Mouse (Mus musculus): ENCODE measurements around the gene Shroom3. TPM values are rescaled to one million over a fixed set of nuclear protein-coding genes. Genes with fewer than 3 reads are reported as not detected.

The Shroom3 gene
- polyA plus RNA-seq, 1 experiment from 2014 or later: 1.1 TPM

DNA sequence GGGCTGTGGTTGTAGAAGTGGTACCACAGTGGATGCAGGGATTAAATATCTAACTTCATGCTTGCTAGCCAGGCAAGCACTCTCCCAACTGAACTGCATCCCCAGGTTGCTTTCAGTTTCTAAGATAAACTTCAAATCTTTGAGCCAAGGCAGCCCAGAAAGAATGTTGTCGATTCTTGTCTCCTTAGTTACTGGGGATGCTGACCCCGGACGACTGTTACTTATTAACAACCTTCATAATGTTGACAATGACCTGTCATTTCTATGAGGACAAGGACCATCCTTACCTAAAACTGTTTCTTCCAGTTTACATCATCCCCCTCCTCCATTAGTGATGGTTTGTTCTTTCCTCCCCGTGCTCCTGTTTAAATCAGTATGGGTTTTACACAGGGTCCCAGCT is 210.0 kb downstream of the Shroom3 start:
- Histone ChIP-seq H3K9me3 (replicated peaks; ENCODE audit: control insufficient read depth, low read length, poor library complexity, severe bottlenecking) (no peaks in the 10 kb centered on the region), H3K4me2 (ENCODE audit: low read length) (no peak overlapping the region), H3K4me1 (ENCODE audit: control insufficient read depth, insufficient read depth, low read length) (peaks cover 6% of the 10 kb centered on the region), H3K9ac (ENCODE audit: low read depth, low read length) (no peak overlapping the region), H3K36me3 (ENCODE audit: control insufficient read depth, insufficient read depth, low read length) (no peaks in the 10 kb centered on the region), H3K27me3 (ENCODE audit: control insufficient read depth, insufficient read depth, low read depth, low read length) (no peaks in the 10 kb centered on the region), H3K4me3 (ENCODE audit: low read depth, low read length) (no peak overlapping the region), H3K27ac (ENCODE audit: low read length) (no peak overlapping the region)
- no peak for ATAC-seq
- WGBS: 22% methylated on average over 4 of the region's 4 CpGs

DNA sequence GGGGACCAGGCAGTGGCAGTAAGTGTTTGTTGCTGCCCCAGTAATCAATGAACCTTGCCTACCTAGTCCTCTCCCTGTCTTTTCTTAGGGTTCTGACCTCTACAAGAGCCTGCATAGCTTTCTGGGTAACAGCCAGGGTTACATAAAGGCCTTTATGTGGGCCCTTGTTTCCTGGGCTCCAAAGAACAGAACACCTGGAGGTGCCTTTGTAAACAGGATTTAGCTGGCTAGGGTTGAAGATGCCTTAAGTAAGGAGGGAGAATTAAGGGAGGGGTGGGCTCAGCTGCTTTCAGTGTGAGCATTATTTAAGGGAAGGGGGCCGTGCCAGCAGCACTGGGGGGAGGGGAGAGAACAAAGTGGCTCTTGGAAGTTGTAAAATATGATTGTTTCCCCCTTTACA is 210.5 kb downstream of the Shroom3 start:
- Histone ChIP-seq H3K36me3 (ENCODE audit: control insufficient read depth, insufficient read depth, low read length) (no peaks in the 10 kb centered on the region), H3K9me3 (replicated peaks; ENCODE audit: control insufficient read depth, low read length, poor library complexity, severe bottlenecking) (no peaks in the 10 kb centered on the region), H3K27ac (ENCODE audit: low read length) (no peak overlapping the region), H3K4me3 (ENCODE audit: low read depth, low read length) (no peak overlapping the region), H3K27me3 (ENCODE audit: control insufficient read depth, insufficient read depth, low read depth, low read length) (no peaks in the 10 kb centered on the region), H3K9ac (ENCODE audit: low read depth, low read length) (no peak overlapping the region), H3K4me2 (ENCODE audit: low read length) (no peak overlapping the region), H3K4me1 (ENCODE audit: control insufficient read depth, insufficient read depth, low read length) (peaks cover 6% of the 10 kb centered on the region)
- 9% methylated on average over 1 of the region's 1 CpGs for WGBS
- ATAC-seq: no peak

DNA sequence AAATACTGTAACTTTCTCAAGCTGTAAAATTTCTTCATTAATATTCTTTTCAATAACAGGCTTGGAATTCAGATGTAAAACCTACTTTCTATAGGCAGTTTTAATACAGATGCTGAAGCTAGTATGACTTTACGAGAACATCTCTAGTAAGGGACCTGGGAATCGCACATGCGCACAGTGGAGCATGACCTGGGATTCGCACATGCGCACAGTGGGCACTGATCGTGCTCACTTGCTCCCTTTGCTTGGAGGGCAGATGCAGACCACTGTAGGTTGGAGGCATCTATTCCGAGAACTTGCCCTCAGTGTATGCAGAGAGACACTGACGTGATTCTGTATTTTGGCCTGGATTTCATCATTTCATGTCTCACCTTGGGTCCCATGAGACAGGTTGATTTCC is 212.6 kb downstream of the Shroom3 start:
- ATAC-seq: no peak
- Histone ChIP-seq H3K9ac (ENCODE audit: low read depth, low read length) (no peak overlapping the region), H3K36me3 (ENCODE audit: control insufficient read depth, insufficient read depth, low read length) (no peaks in the 10 kb centered on the region), H3K4me1 (ENCODE audit: control insufficient read depth, insufficient read depth, low read length) (peaks cover 14% of the 10 kb centered on the region), H3K27me3 (ENCODE audit: control insufficient read depth, insufficient read depth, low read depth, low read length) (no peaks in the 10 kb centered on the region), H3K27ac (ENCODE audit: low read length) (no peak overlapping the region), H3K4me3 (ENCODE audit: low read depth, low read length) (no peak overlapping the region), H3K9me3 (replicated peaks; ENCODE audit: control insufficient read depth, low read length, poor library complexity, severe bottlenecking) (no peaks in the 10 kb centered on the region), H3K4me2 (ENCODE audit: low read length) (no peak overlapping the region)
- WGBS: 86% methylated on average over 8 of the region's 8 CpGs

DNA sequence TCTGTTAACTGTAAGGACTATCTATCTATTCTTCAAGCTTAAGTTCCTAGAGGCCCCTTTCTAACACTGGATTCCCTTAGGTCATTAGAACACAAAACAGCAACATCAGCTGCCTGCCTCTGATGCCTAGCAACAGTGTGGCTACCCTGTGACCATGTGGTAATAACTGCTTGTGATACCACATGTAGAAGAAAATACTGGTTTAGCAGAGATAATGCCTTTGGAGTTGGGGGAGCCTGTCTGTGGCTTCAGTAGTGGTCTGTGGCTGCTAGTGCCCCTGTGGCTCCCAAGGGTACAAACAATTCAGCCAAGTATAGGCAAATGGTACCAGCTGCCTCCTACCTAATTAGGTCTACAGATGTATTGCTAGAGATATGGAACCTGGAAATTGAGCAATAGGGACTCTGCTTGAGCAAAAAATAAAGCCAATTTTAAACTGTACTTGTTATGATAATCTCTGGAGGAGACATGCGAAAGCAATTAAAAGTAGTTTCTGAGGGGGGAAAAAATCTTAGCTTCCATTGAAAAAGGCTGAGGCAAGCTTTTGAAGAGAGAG is 213.6 kb downstream of the Shroom3 start:
- no peaks in the 10 kb centered on the region for H3K36me3 ChIP-seq (ENCODE audit: control insufficient read depth, insufficient read depth, low read length)
- H3K4me3 ChIP-seq (ENCODE audit: low read depth, low read length): no peak overlapping the region
- H3K27me3 ChIP-seq (ENCODE audit: control insufficient read depth, insufficient read depth, low read depth, low read length): no peaks in the 10 kb centered on the region
- H3K4me2 ChIP-seq (ENCODE audit: low read length): no peak overlapping the region
- no peak overlapping the region for H3K27ac ChIP-seq (ENCODE audit: low read length)
- no peak for ATAC-seq
- no peak overlapping the region for H3K9ac ChIP-seq (ENCODE audit: low read depth, low read length)
- peaks cover 14% of the 10 kb centered on the region for H3K4me1 ChIP-seq (ENCODE audit: control insufficient read depth, insufficient read depth, low read length)
- no peaks in the 10 kb centered on the region for H3K9me3 ChIP-seq (replicated peaks; ENCODE audit: control insufficient read depth, low read length, poor library complexity, severe bottlenecking)
- 31% methylated on average over 1 of the region's 1 CpGs for WGBS

DNA sequence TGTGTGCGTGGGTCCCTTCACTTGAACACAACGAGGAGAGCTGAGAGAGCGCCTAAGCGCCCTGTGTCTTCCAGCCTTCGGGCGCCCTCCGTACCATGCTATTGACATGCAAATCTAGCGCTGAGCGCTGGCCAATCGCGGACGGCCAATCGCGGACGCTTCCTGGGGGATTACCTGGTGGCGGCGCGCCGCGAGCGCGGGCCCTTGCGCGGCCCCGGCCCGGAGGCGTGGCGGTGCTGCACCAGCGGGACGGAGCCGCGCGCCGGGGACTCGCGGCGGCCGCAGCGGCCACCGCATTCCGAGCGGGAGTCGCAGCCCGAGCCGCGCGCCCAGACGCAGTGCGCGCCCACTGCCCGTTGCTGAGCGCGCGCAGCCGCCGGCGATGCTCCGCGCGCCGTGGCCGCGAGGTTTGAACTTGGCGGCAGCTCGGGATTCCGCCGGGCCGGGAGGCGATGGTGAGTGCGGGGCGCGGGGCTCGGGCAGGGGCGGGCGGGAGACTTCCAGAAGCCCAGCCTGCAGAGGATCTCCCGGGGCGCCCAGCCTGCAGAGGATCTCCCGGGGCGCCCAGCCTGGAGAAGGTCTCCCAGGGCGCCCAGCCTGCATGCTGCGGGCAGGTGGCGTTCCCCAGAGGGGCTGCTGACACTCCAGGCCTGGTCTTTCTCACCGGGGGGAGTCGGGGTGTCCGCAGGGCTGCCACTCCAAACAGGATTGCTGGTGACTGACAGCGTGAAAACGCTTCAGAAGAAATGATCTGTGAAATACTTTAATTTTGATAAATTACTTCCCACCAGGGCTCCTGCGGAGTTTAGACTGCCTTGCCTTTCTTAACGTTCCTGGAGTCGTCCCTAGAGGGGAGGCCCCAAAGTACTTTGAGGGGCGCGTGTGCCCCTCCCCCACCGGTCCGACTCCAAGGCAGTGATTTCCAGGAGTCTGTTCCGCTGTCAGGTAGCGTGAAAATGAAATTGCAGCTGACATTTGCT is 214.8 kb downstream of the Shroom3 start:
- no peaks in the 10 kb centered on the region for H3K9me3 ChIP-seq (replicated peaks; ENCODE audit: control insufficient read depth, low read length, poor library complexity, severe bottlenecking)
- under 1% methylated on average over 85 of the region's 96 CpGs for WGBS
- peak overlapping the region; percentile 72 for H3K4me3 ChIP-seq (ENCODE audit: low read depth, low read length)
- peak overlapping the region; percentile 98 for H3K4me2 ChIP-seq (ENCODE audit: low read length)
- peak; percentile 97 for ATAC-seq
- H3K27me3 ChIP-seq (ENCODE audit: control insufficient read depth, insufficient read depth, low read depth, low read length): no peaks in the 10 kb centered on the region
- peak overlapping the region; percentile 72 for H3K9ac ChIP-seq (ENCODE audit: low read depth, low read length)
- H3K27ac ChIP-seq (ENCODE audit: low read length): peak overlapping the region; percentile 66
- H3K36me3 ChIP-seq (ENCODE audit: control insufficient read depth, insufficient read depth, low read length): no peaks in the 10 kb centered on the region
- H3K4me1 ChIP-seq (ENCODE audit: control insufficient read depth, insufficient read depth, low read length): peaks cover 14% of the 10 kb centered on the region

DNA sequence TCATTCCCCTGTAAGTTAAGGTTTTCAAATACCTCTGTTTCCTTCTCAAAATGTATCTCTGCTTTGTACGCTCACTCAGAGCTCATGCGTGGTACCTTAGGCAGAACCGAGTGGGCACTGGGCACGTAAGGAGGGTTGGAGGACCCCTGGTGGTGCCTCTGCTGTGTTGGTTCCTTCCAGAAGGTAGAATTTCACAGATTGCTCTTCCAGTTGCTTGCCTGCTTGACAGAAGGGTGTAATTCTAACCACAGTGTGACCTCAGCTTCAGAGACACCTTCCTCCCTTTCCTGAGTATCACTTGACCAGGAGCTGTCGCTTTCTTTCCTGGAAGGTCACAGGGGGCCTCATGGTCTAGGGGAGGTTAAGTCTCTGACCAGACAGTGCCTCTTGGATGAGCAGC is 217.2 kb downstream of the Shroom3 start:
- no peaks in the 10 kb centered on the region for H3K9me3 ChIP-seq (replicated peaks; ENCODE audit: control insufficient read depth, low read length, poor library complexity, severe bottlenecking)
- no peak overlapping the region for H3K4me3 ChIP-seq (ENCODE audit: low read depth, low read length)
- no peak overlapping the region for H3K27ac ChIP-seq (ENCODE audit: low read length)
- no peaks in the 10 kb centered on the region for H3K36me3 ChIP-seq (ENCODE audit: control insufficient read depth, insufficient read depth, low read length)
- WGBS: 63% methylated on average over 5 of the region's 5 CpGs
- H3K4me1 ChIP-seq (ENCODE audit: control insufficient read depth, insufficient read depth, low read length): peaks cover 26% of the 10 kb centered on the region
- H3K4me2 ChIP-seq (ENCODE audit: low read length): no peak overlapping the region
- no peak for ATAC-seq
- no peaks in the 10 kb centered on the region for H3K27me3 ChIP-seq (ENCODE audit: control insufficient read depth, insufficient read depth, low read depth, low read length)
- no peak overlapping the region for H3K9ac ChIP-seq (ENCODE audit: low read depth, low read length)

DNA sequence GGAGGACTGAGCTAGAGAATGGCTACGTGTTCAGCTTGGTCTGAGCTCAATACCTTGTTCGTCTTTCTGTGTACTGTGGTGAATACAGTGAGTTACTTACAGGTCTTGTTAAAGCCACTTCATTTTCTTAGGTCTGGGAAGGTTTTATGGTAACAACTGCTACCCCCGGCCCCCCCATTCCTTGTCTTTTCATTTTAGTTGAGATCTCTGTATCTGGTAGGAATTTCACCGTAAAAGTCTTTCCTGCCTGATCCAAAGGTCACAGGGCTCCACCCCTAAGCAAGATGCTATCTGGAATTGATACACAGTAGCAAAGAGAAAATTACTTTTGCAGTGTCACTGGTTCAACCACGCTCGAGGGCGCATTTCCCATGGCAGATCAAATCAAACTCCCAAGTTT is 218.6 kb downstream of the Shroom3 start:
- Histone ChIP-seq H3K4me1 (ENCODE audit: control insufficient read depth, insufficient read depth, low read length) (peaks cover 32% of the 10 kb centered on the region), H3K9ac (ENCODE audit: low read depth, low read length) (no peak overlapping the region), H3K27me3 (ENCODE audit: control insufficient read depth, insufficient read depth, low read depth, low read length) (no peaks in the 10 kb centered on the region), H3K4me2 (ENCODE audit: low read length) (no peak overlapping the region), H3K4me3 (ENCODE audit: low read depth, low read length) (no peak overlapping the region), H3K36me3 (ENCODE audit: control insufficient read depth, insufficient read depth, low read length) (no peaks in the 10 kb centered on the region), H3K27ac (ENCODE audit: low read length) (no peak overlapping the region), H3K9me3 (replicated peaks; ENCODE audit: control insufficient read depth, low read length, poor library complexity, severe bottlenecking) (no peaks in the 10 kb centered on the region)
- WGBS: 76% methylated on average over 7 of the region's 7 CpGs
- no peak for ATAC-seq

DNA sequence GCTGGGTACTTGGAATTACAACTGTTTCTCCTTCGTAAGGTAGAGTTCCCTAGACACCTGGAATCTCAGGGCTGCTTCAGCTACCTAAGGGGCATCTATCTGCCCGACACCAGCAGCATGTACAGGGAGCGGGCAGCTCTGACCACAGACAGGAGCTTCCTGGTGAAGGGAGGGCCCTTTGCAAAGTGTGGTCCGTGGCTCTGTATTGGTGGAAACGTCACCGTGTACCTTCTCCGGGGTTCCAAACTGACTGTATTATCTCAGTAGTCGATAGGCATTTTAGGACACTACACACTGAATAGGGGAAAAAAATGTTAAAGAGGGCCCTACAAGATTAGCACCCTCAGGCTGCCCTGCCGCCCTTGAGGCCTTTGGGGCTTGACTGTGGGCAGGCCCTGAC is 221.9 kb downstream of the Shroom3 start:
- H3K4me2 ChIP-seq (ENCODE audit: low read length): peak overlapping the region; percentile 14; the same call in 1 of the 2 replicates
- no peaks in the 10 kb centered on the region for H3K27me3 ChIP-seq (ENCODE audit: control insufficient read depth, insufficient read depth, low read depth, low read length)
- peaks cover 18% of the 10 kb centered on the region for H3K4me1 ChIP-seq (ENCODE audit: control insufficient read depth, insufficient read depth, low read length)
- H3K9ac ChIP-seq (ENCODE audit: low read depth, low read length): peak overlapping the region; percentile 13; the same call in 1 of the 2 replicates
- H3K27ac ChIP-seq (ENCODE audit: low read length): peak overlapping the region; percentile 72
- ATAC-seq: peak; percentile 41
- H3K4me3 ChIP-seq (ENCODE audit: low read depth, low read length): no peak overlapping the region
- no peaks in the 10 kb centered on the region for H3K36me3 ChIP-seq (ENCODE audit: control insufficient read depth, insufficient read depth, low read length)
- no peaks in the 10 kb centered on the region for H3K9me3 ChIP-seq (replicated peaks; ENCODE audit: control insufficient read depth, low read length, poor library complexity, severe bottlenecking)
- WGBS: 17% methylated on average over 9 of the region's 9 CpGs

DNA sequence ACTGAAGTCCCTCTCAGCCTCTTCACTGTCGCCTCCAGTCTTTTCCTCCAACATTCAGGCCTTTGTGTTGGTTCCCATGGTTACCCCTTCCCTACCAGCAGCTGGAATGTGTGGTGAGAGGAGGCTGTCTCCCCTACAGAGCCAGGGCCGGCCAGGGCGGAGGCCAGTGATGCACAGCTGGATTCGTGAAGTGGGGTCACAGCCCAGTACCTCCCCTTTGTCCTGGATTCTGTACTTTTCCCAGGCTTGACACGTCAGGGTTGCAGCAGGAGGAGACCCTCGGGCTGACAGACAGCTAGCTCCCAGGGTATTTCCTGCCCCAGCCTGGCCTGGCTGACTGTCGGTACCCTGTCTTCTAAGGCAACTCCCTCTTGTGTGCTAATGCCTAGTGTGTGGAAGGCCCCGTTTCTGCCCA is 222.4 kb downstream of the Shroom3 start:
- peak; percentile 92 for ATAC-seq
- H3K9ac ChIP-seq (ENCODE audit: low read depth, low read length): peak overlapping the region; percentile 13
- H3K27ac ChIP-seq (ENCODE audit: low read length): peak overlapping the region; percentile 72
- peak overlapping the region; percentile 14 for H3K4me2 ChIP-seq (ENCODE audit: low read length)
- no peaks in the 10 kb centered on the region for H3K9me3 ChIP-seq (replicated peaks; ENCODE audit: control insufficient read depth, low read length, poor library complexity, severe bottlenecking)
- no peak overlapping the region for H3K4me3 ChIP-seq (ENCODE audit: low read depth, low read length)
- WGBS: 2% methylated on average over 8 of the region's 8 CpGs
- H3K36me3 ChIP-seq (ENCODE audit: control insufficient read depth, insufficient read depth, low read length): no peaks in the 10 kb centered on the region
- H3K4me1 ChIP-seq (ENCODE audit: control insufficient read depth, insufficient read depth, low read length): peaks cover 18% of the 10 kb centered on the region
- H3K27me3 ChIP-seq (ENCODE audit: control insufficient read depth, insufficient read depth, low read depth, low read length): no peaks in the 10 kb centered on the region
